Mouse (Mus musculus) limb, embryonic 14.5 days (tissue): ENCODE measurements at regions not wholly inside any gene's neighbourhood (a gene's known extent, or its start where the extent isn't known, plus 50 kb on each side); places are given as distances from the start of the nearest gene placed in this dataset.
A peak's percentile ranks its signal among the peaks of the same experiment; 100 is the strongest.

ENCODE experiments used
- ATAC-seq: fragments of 200-750 bp; cut with Nextera tagmentation; 2 replicates; pipeline ENCODE4 v1.8.0; 2017; ENCODE audit warnings: low read depth, moderate number of reproducible peaks, moderate TSS enrichment; ENCODE audit not compliant: low FRiP score
- DNase-seq: peaks from one replicate; pipeline ENCODE4 v3.0.0-alpha.2; 2015; ENCODE audit warnings: low spot score
- H3K27ac ChIP-seq: fragments of 300-500 bp; sonication (generic); replicated peaks from 2 replicates; pipeline ENCODE4 v1.5.1; 2014; ENCODE audit warnings: low read depth, mild to moderate bottlenecking, low read length, moderate library complexity, mixed read lengths
- H3K27me3 ChIP-seq: fragments of 300-500 bp; sonication (generic); 2 replicates; pipeline ENCODE4 v1.6.1; 2014; ENCODE audit warnings: low read length, mixed read lengths; ENCODE audit not compliant: control insufficient read depth, insufficient read depth
- H3K36me3 ChIP-seq: fragments of 300-500 bp; sonication (generic); 2 replicates; pipeline ENCODE4 v1.6.1; 2014; ENCODE audit warnings: mild to moderate bottlenecking, low read length, moderate library complexity, mixed read lengths; ENCODE audit not compliant: control insufficient read depth, insufficient read depth
- H3K4me1 ChIP-seq: fragments of 300-500 bp; sonication (generic); 2 replicates; pipeline ENCODE4 v1.6.1; 2014; ENCODE audit warnings: antibody characterized with exemption, low read length, mixed read lengths; ENCODE audit not compliant: control insufficient read depth, insufficient read depth
- H3K4me2 ChIP-seq: fragments of 300-500 bp; sonication (generic); replicated peaks from 2 replicates; pipeline ENCODE4 v1.6.1; 2014; ENCODE audit warnings: low read depth, mild to moderate bottlenecking, low read length, moderate library complexity; ENCODE audit not compliant: severe bottlenecking
- H3K4me3 ChIP-seq: fragments of 300-500 bp; sonication (generic); replicated peaks from 2 replicates; pipeline ENCODE4 v1.5.1; 2014; ENCODE audit warnings: low read length
- H3K9ac ChIP-seq: fragments of 300-500 bp; sonication (generic); 2 replicates; pipeline ENCODE4 v1.6.1; 2014; ENCODE audit warnings: mild to moderate bottlenecking, low read depth, low read length, moderate library complexity; ENCODE audit not compliant: severe bottlenecking
- H3K9me3 ChIP-seq: fragments of 300-500 bp; sonication (generic); 2 replicates; pipeline ENCODE4 v1.6.1; 2016; ENCODE audit warnings: low read length; ENCODE audit not compliant: control insufficient read depth
- POLR2A ChIP-seq: fragments of 200-500 bp; IDR thresholded peaks from 2 replicates; pipeline ENCODE4 v1.8.0; 2012; ENCODE audit warnings: inconsistent platforms, mild to moderate bottlenecking, moderate library complexity, borderline replicate concordance; ENCODE audit not compliant: insufficient read depth, insufficient read length; ENCODE audit errors: extremely low read depth
- WGBS: fragments of 180-500 bp; shearing (Covaris S2); extraction: QIAGEN DNeasy Blood & Tissue Kit; methylation state at CpG from one replicate; pipeline ENCODE4 v1.1.7; 2014; 5-methylcytosine and 5-hydroxymethylcytosine counted together

GRCm38 (mm10) chr1:41822742-41823141 lies 872.8 kb upstream of the Pou3f3 start:
- 82% methylated on average over 5 of the region's 5 CpGs for WGBS
- no peak for ATAC-seq
- Histone ChIP-seq H3K9me3 (no peaks in the 10 kb centered on the region), H3K4me1 (no peaks in the 10 kb centered on the region), H3K4me3 (no peak overlapping the region), H3K9ac (no peak overlapping the region), H3K27ac (no peak overlapping the region), H3K4me2 (no peak overlapping the region), H3K27me3 (no peaks in the 10 kb centered on the region), H3K36me3 (no peaks in the 10 kb centered on the region)
- TF ChIP-seq POLR2A = no peak
- no peak for DNase-seq

- no peak for DNase-seq
- WGBS = 85% methylated on average over 4 of the region's 4 CpGs
- TF ChIP-seq POLR2A = no peak
Measured at GRCm38 (mm10) chr1:41825223-41825622, 870.3 kb upstream of the Pou3f3 start.

DNA sequence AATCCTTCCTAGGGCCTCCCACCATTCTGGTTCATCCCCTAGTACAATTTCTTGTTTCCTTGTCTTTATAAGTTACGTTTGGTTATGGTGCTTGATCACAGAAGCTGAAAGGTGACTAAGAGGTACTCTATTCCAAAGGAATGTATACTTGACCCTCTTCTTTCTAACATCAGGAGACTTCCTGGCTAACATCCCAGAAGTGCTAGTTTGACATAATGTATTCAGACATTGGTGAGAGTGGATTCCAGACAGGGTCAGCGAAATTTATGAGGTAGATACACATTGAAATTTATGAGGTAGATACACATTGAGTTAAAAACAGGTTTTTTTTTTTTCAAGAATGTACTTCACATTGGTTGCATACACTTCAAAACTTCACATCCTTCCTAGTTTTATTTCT lies 863.9 kb upstream of the Pou3f3 start:
- H3K27ac ChIP-seq = no peak overlapping the region

More at GRCm38 (mm10) chr1:41825223-41825622, 870.3 kb upstream of the Pou3f3 start:
- Histone ChIP-seq H3K9ac (no peak overlapping the region), H3K27ac (no peak overlapping the region), H3K4me1 (no peaks in the 10 kb centered on the region), H3K4me2 (no peak overlapping the region), H3K9me3 (no peaks in the 10 kb centered on the region), H3K4me3 (no peak overlapping the region), H3K36me3 (no peaks in the 10 kb centered on the region), H3K27me3 (no peaks in the 10 kb centered on the region)
- no peak for ATAC-seq

More for the DNA sequence above, 863.9 kb upstream of the Pou3f3 start:
- no peaks in the 10 kb centered on the region for H3K9me3 ChIP-seq
- H3K36me3 ChIP-seq = no peaks in the 10 kb centered on the region
- H3K9ac ChIP-seq = no peak overlapping the region
- no peaks in the 10 kb centered on the region for H3K27me3 ChIP-seq
- DNase-seq = peak; percentile 14
- TF ChIP-seq POLR2A = no peak
- no peaks in the 10 kb centered on the region for H3K4me1 ChIP-seq
- H3K4me2 ChIP-seq = no peak overlapping the region
- 66% methylated on average over 2 of the region's 2 CpGs for WGBS
- no peak overlapping the region for H3K4me3 ChIP-seq
- ATAC-seq = no peak
